Comparison of ENCODE assay signal across 21 mouse cellular contexts in the genomic region with DNA sequence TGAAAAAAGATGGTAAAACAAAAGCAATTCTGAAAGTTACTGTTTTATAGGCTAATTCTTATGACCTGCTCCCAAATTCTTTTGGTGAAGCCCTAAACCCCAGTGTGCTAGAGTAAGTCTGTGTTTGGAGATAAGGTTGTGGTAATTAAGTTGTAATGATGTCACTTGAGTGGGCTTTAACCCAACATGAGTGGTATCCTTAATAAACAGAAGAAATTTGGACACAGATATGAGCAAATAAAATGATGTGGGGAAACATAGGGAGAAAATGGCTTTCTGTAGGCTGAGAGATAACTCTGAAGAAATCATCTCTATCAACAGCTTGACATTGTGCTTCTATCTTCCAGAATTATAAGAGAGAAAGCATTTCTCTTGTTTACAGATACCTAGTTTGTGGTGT.
"Had no signal": no experiment of that assay in that cellular context is flagged by ENCODE, and none has a peak within 500 bp of the region (broad histone marks: within the 10 kb centered on the region; RNA-seq: fewer than 3 reads in every experiment).

No protein-coding gene starts in this region.

- H3K4me1 ChIP-seq: limb, embryonic 10.5 days; limb, embryonic 13.5 days; midbrain, embryonic 12.5 days; midbrain, embryonic 15.5 days; neural tube, embryonic 12.5 days; neural tube, embryonic 15.5 days had no signal

- H3K36me3 ChIP-seq: limb, embryonic 10.5 days; limb, embryonic 13.5 days; midbrain, embryonic 12.5 days; midbrain, embryonic 15.5 days; neural tube, embryonic 12.5 days; neural tube, embryonic 15.5 days had no signal

- H3K27ac ChIP-seq: kidney, postnatal 0 days; layer of hippocampus, adult 2 months; limb, embryonic 10.5 days; limb, embryonic 13.5 days; midbrain, embryonic 12.5 days; midbrain, embryonic 15.5 days; neural tube, embryonic 12.5 days; neural tube, embryonic 15.5 days; stomach, postnatal 0 days had no signal

- ATAC-seq: intestine, embryonic 16.5 days; lung, postnatal 0 days; midbrain, embryonic 15.5 days had no signal

- H3K27me3 ChIP-seq: neural tube, embryonic 12.5 days had no signal

- H3K9ac ChIP-seq: limb, embryonic 13.5 days; lung, embryonic 14.5 days; midbrain, embryonic 12.5 days; midbrain, embryonic 15.5 days; neural tube, embryonic 12.5 days; neural tube, embryonic 15.5 days had no signal

- DNase-seq: kidney, adult 2 months; kidney, postnatal 25 days; layer of hippocampus, adult 9-11 months; lung, embryonic 14.5 days; lung, postnatal 36 days; right cerebral cortex, adult 18-20 months; right cerebral cortex, postnatal 14 days; right cerebral cortex, postnatal 4 days; thymus, adult 2 months; thymus, postnatal 14 days had no signal

- H3K4me3 ChIP-seq: layer of hippocampus, adult 2 months; limb, embryonic 10.5 days; limb, embryonic 13.5 days; midbrain, embryonic 12.5 days; midbrain, embryonic 15.5 days; neural tube, embryonic 12.5 days; neural tube, embryonic 15.5 days had no signal

- H3K9me3 ChIP-seq: limb, embryonic 10.5 days; limb, embryonic 13.5 days; midbrain, embryonic 12.5 days; midbrain, embryonic 15.5 days; neural tube, embryonic 12.5 days; neural tube, embryonic 15.5 days had no signal

- H3K4me2 ChIP-seq: limb, embryonic 13.5 days; lung, embryonic 14.5 days; midbrain, embryonic 12.5 days; midbrain, embryonic 15.5 days; neural tube, embryonic 12.5 days; neural tube, embryonic 15.5 days had no signal
